Mouse (Mus musculus) A20 (cell line): ENCODE measurements around the gene Gne.
A peak's percentile ranks its signal among the peaks of the same experiment; 100 is the strongest.
"Not testable (repeated sequence)": the region's sequence is repeated elsewhere in the genome, so short reads cannot be mapped to it uniquely, and the experiment has no call there.

Experiments
- DNase-seq: peaks from one replicate; pipeline ENCODE4 v3.0.0-alpha.2; 2011; ENCODE audit warnings: low read depth, low spot score

Gene Gne

GRCm38 (mm10) chr4:44072873-44073441 is 11.0 kb downstream of the Gne start:
- no peak for DNase-seq

GRCm38 (mm10) chr4:44072146-44072872 is 11.7 kb downstream of the Gne start:
- DNase-seq = peak; percentile 93

- DNase-seq = no peak
These were observed 12.2 kb downstream of the Gne start for GRCm38 (mm10) chr4:44071741-44072145.

- DNase-seq = no peak
These were observed 13.3 kb downstream of the Gne start for GRCm38 (mm10) chr4:44070641-44071040.

GRCm38 (mm10) chr4:44069411-44069810 is 14.6 kb downstream of the Gne start:
- DNase-seq = no peak

GRCm38 (mm10) chr4:44068736-44069135 is 15.2 kb downstream of the Gne start:
- DNase-seq = peak; percentile 45

- DNase-seq = no peak
These were observed 17.1 kb downstream of the Gne start for GRCm38 (mm10) chr4:44066891-44067290.

- DNase-seq = peak; percentile 95
These were observed 18.5 kb downstream of the Gne start for GRCm38 (mm10) chr4:44065355-44066025.

- DNase-seq = no peak
These were observed 21.2 kb downstream of the Gne start for GRCm38 (mm10) chr4:44062816-44063215.

GRCm38 (mm10) chr4:44062062-44062461 is 21.9 kb downstream of the Gne start:
- peak; percentile 23 for DNase-seq

GRCm38 (mm10) chr4:44059674-44060073 is 24.3 kb downstream of the Gne start:
- no peak for DNase-seq

GRCm38 (mm10) chr4:44049812-44050211 is 34.2 kb downstream of the Gne start:
- DNase-seq = no peak

GRCm38 (mm10) chr4:44046066-44046465 is 37.9 kb downstream of the Gne start:
- no peak for DNase-seq

- no peak for DNase-seq
These were observed 39.2 kb downstream of the Gne start for GRCm38 (mm10) chr4:44044685-44045356.

- not testable (repeated sequence) for DNase-seq
These were observed 40.8 kb downstream of the Gne start for GRCm38 (mm10) chr4:44043182-44043581.

- DNase-seq = no peak
These were observed 41.5 kb downstream of the Gne start for GRCm38 (mm10) chr4:44042429-44042828.

- DNase-seq = no peak
These were observed 43.2 kb downstream of the Gne start for GRCm38 (mm10) chr4:44040802-44041201.

GRCm38 (mm10) chr4:44036455-44036854 is 47.5 kb downstream of the Gne start:
- DNase-seq = no peak

GRCm38 (mm10) chr4:44031521-44031920 is 52.5 kb downstream of the Gne start:
- no peak for DNase-seq

GRCm38 (mm10) chr4:44029661-44030066 is 54.3 kb downstream of the Gne start:
- DNase-seq = no peak

- no peak for DNase-seq
These were observed 55.5 kb downstream of the Gne start for GRCm38 (mm10) chr4:44028303-44029135.
